Mouse (Mus musculus) kidney, postnatal 10 days (tissue): ENCODE measurements around the gene Kat7.

Experiments
- DNase-seq: peaks from one replicate; pipeline ENCODE4 v3.0.0; 2021; ENCODE audit warnings: mixed read lengths

Gene Kat7

DNA sequence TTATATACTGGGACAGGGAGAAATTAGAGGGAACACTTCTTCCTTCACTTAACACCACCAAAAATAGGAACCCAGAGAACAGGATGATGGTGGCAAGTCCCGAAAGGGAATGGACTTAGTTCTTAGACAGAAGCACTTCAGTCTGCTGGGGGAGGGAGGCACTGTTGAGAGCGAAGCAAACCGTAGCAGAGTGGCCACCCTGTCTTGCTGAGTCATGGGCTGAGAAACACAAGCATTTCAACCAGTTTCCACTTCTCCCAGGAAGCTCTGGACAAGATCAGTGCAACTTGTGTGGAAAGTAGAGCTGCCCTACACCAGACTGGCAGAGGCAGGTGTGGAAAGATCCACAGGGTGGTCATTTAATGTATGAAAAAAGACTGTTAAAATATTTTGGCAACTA lies 35.4 kb downstream of the Kat7 start:
- no peak for DNase-seq

- DNase-seq: no peak
These were observed 36.4 kb downstream of the Kat7 start for GRCm38 (mm10) chr11:95273661-95274060.

GRCm38 (mm10) chr11:95266540-95267245 lies 43.4 kb downstream of the Kat7 start:
- DNase-seq: peak; percentile 66

DNA sequence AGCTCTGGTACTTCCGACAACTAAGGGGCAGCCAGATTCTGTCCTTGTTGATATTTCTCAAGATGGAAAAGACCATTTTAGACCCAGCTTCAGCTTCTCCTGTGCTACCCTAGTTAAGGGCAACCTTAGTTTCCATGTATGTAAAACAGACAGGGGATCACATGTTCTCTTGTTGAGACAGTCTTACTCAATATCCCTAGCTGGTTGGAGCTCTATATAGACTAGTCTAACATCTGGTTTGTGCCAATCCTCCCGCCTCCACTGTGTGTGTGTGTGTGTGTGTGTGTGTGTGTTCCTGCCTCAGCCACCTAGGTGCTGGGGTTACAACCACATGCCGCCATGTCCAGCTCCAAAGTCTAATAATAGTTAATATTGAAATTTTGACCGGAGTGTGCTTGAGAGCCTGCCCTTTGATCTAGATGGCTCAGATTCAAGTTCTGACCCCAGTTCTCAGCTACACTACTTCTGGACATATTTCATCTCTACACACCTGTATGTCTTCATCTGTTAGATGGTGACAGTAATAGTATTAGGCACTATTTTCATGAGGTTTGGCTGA lies 45.5 kb downstream of the Kat7 start:
- DNase-seq: no peak

DNA sequence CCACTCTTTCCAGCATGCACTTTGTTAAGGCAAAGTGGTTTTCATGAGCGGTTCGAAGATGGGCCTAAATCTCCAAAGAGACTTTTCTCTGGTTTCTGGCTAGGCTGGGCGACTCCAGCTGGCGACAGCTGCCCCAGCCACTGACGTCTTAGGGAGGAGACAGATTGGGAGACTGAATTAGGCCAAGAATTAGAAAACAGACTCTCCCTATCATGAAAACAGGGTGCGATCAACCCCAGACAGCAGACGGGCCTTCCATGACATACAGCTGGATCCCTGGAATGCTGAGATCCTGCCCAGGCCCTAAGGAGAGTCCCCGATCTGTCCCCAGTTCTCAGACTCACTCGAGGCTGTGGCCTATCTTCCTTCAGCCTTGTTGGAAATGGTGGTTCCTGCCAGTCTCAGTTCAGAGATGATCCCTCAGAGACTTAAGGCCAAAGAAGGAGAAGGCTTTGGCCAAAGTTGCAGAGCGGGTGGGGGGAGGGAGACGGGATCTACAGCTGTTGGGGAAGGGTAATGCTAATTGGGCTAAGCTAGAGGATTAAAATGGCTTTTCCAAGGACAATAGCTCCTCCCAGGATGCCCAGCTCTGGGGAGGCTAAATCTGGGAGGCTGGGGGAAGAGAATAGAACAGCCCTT lies 46.1 kb downstream of the Kat7 start:
- DNase-seq: peak; percentile 89

DNA sequence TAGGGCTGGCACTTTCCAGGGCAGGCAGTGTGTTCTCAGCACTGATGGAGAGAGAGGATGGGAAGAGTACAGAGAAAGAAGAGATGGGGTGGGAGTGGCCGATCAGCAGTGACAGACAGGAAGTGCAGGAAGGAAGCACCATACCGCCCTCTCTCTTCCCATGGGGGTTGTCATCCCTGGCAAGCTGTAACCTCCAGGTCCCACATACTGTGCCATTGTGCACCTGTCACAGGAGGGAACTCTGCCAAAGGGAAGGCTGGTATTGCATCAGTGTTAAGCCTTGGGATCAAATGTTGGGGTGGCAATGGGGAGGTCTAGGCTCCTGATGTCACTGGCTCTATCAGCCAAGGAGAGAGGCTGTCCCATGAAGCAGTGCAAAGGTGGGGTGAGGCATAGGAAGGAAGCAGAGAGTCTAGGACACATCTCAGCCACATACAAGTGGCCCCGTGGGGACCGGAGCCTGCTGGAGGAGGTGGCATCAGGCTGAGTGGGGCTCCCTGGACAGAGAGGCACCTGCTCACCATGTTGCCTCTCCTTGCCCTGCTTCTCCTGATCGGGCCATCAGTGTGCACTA lies 48.8 kb downstream of the Kat7 start, which contains the start of gene Tac4:
Gene Tac4 (plus strand): TSS at position 352 of the 574 bp plus-strand sequence.
- DNase-seq: no peak

- peak; percentile 96 for DNase-seq
These were observed 50.8 kb downstream of the Kat7 start for GRCm38 (mm10) chr11:95259088-95259849.

- DNase-seq: peak; percentile 93
These were observed 51.6 kb downstream of the Kat7 start for GRCm38 (mm10) chr11:95258490-95258889.

- no peak for DNase-seq
These were observed 52.1 kb downstream of the Kat7 start for GRCm38 (mm10) chr11:95257930-95258329.

DNA sequence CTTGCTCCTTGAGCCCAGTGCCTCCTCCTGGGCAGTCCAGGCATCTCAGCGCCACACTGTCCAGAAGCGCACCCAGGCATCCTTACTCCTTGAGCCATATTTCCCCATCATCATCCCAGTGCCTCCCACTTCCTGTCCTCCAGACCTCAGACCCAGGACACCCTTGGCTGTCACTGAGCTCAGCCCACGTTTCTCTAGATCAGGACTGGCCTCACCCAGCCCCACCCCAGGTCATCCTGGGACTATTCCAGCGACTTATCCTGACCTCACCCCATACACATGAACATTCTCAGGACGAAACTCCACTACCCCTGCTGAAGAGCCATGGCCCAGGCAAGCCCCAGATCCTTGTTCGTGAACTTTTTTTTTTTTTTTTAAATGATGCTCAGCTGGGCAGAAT lies 54.3 kb downstream of the Kat7 start:
- DNase-seq: no peak

DNA sequence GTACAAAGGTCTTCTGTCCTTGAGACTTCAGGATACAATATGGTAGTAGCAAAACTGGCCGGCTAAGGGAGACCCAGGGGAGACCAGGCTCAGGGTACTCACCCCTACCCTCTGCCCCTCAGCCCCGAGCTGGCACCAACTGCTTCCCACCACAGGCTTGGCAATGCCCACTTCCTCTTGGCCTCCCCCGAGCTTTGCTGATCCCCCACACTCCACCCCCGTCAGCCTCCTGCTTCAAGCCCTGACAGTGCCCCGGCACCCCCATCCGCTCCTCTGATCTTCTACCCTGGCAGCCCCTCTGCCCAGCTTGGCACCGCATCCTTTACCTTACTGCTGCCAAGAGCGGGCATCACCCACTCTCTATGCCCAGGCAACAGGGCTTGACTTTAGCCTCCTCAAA lies 55.9 kb downstream of the Kat7 start:
- no peak for DNase-seq

DNA sequence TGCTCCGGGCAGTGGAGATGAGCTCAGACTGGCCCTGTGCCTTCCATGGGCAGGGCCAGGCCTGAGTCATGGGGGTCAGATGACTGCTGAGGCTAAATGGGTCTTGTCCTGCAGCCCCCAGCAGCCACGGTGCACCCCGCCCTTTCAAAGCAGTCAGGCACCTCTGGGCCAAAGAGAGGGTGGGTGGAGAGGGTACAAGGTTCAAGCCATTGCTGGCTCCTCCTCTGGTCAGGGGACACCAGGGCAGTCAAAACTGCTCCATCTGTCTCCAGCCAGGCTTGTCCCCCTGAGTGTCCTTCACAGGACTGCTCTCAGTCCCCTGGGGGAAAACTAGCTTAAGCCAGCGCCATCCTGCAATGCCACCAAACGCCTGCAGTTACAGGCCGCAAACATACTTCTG lies 57.9 kb downstream of the Kat7 start:
- DNase-seq: peak; percentile 70

- peak; percentile 90 for DNase-seq
These were observed 58.8 kb downstream of the Kat7 start for GRCm38 (mm10) chr11:95251295-95251694.

GRCm38 (mm10) chr11:95250110-95250509 lies 59.9 kb downstream of the Kat7 start:
- DNase-seq: peak; percentile 49

GRCm38 (mm10) chr11:95247065-95247464 lies 63.0 kb downstream of the Kat7 start:
- no peak for DNase-seq

GRCm38 (mm10) chr11:95245456-95245855 lies 64.6 kb downstream of the Kat7 start:
- no peak for DNase-seq

- DNase-seq: no peak
These were observed 67.4 kb downstream of the Kat7 start for GRCm38 (mm10) chr11:95242653-95243052.

- no peak for DNase-seq
These were observed 71.6 kb downstream of the Kat7 start for GRCm38 (mm10) chr11:95238477-95238876.

DNA sequence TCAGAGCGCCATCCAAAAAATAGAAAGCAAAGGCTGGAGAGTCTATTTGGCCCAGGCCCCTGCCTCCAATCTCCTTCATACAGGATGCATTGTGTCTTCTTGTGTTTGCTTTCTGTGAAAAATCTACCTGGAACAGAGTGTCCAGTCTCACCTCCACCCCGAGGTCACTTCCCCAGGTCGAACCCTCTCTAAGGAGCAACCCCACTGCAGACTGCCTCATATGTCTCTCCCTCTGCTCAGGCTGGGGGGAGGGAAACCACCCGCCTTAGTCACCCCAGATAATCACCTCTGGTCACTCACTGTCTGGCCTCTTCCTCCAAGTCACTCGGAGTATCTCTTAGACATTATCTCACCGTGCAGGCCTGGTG lies 77.7 kb downstream of the Kat7 start:
- DNase-seq: no peak

GRCm38 (mm10) chr11:95231688-95232328 lies 78.2 kb downstream of the Kat7 start:
- peak; percentile 88 for DNase-seq

DNA sequence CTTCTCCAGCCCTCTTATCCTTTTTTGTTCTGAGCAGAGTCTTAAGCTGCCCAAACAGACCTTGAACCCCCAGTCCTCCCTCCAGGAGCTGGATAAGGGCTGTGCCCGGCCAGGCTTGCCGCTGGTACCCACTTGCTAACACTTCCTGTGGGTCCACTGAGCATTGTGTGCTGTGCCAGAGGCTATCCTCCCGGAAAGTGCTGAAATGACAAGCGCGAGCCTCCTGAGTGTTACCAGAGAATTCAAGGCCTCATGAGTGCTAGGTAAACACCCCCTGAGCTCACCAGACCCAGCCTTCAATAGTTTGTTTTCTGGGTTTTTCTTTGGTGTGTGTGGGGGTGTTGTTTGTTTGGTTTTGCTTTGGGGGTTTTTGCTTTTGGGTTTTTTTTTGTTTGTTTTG lies 82.6 kb downstream of the Kat7 start:
- no peak for DNase-seq

GRCm38 (mm10) chr11:95225448-95225847 lies 84.6 kb downstream of the Kat7 start:
- no peak for DNase-seq
